Mouse (Mus musculus) liver, embryonic 14.5 days (tissue): ENCODE data around the gene Wls. TPM values are rescaled to one million over a fixed set of nuclear protein-coding genes. Genes with fewer than 3 reads are reported as not detected.

Experiments
- ATAC-seq: fragments of 200-750 bp; cut with Nextera tagmentation; 2 replicates; pipeline ENCODE4 v1.8.0; 2017; ENCODE audit warnings: moderate number of reproducible peaks, mild to moderate bottlenecking, moderate library complexity; ENCODE audit not compliant: insufficient read depth
- DNase-seq, 3 experiments: peaks; one replicate each; pipeline ENCODE4 v3.0.0-alpha.2; 2012 to 2013; ENCODE audit warnings: low read depth in 3 of 3, low spot score in 3 of 3
- H3K27ac ChIP-seq: fragments of 300-500 bp; sonication (generic); 2 replicates; pipeline ENCODE4 v1.5.1; 2014; ENCODE audit warnings: moderate library complexity, mild to moderate bottlenecking, control low read depth, inconsistent platforms
- H3K27me3 ChIP-seq: fragments of 300-500 bp; sonication (generic); 2 replicates; pipeline ENCODE4 v1.6.1; 2014; ENCODE audit warnings: mild to moderate bottlenecking, low read length, moderate library complexity; ENCODE audit not compliant: control insufficient read depth, insufficient read depth
- H3K36me3 ChIP-seq: fragments of 300-500 bp; sonication (generic); replicated peaks from 2 replicates; pipeline ENCODE4 v1.6.1; 2014; ENCODE audit warnings: low read depth; ENCODE audit not compliant: control insufficient read depth, insufficient read depth
- H3K4me1 ChIP-seq, 2 experiments: fragments of 200-500 bp in 1 of 2; fragments of 300-500 bp in 1 of 2; sonication (generic) in 1 of 2; replicated peaks; 2 replicates each; pipeline ENCODE4 v1.6.1; 2012 to 2014; ENCODE audit warnings: antibody characterized with exemption in 1 of 2, inconsistent platforms in 1 of 2, low read length in 1 of 2; ENCODE audit not compliant: control insufficient read depth in 2 of 2, insufficient read depth in 2 of 2
- H3K4me2 ChIP-seq: fragments of 300-500 bp; sonication (generic); 2 replicates; pipeline ENCODE4 v1.6.1; 2014; ENCODE audit warnings: low read depth, mild to moderate bottlenecking, control low read depth, moderate library complexity
- H3K4me3 ChIP-seq, 2 experiments: fragments of 200-500 bp in 1 of 2; fragments of 300-500 bp in 1 of 2; sonication (generic) in 1 of 2; 2 replicates each; pipeline ENCODE4 v1.5.1; 2012 to 2014; ENCODE audit warnings: low read depth in 2 of 2, low read length in 2 of 2, mild to moderate bottlenecking in 2 of 2, control low read depth in 1 of 2, inconsistent platforms in 1 of 2, moderate library complexity in 1 of 2; ENCODE audit not compliant: insufficient read depth in 1 of 2
- H3K9ac ChIP-seq: fragments of 300-500 bp; sonication (generic); replicated peaks from 2 replicates; pipeline ENCODE4 v1.6.1; 2014; ENCODE audit warnings: mild to moderate bottlenecking, control low read depth, moderate library complexity
- H3K9me3 ChIP-seq: fragments of 300-500 bp; sonication (generic); 2 replicates; pipeline ENCODE4 v1.6.1; 2016; ENCODE audit warnings: low read length, mixed read lengths; ENCODE audit not compliant: control insufficient read depth
- CTCF ChIP-seq: IDR thresholded peaks from 2 replicates; pipeline ENCODE4 v1.5.1; 2016; ENCODE audit warnings: antibody characterized with exemption, low read depth, control low read depth
- EP300 ChIP-seq: IDR thresholded peaks from 2 replicates; pipeline ENCODE4 v1.6.1; 2016; ENCODE audit warnings: antibody characterized with exemption, low read depth
- WGBS: fragments of 180-500 bp; shearing (Covaris S2); extraction: QIAGEN DNeasy Blood & Tissue Kit; methylation state at CpG from one replicate; pipeline ENCODE4 v1.1.7; 2014; ENCODE audit not compliant: insufficient replicate concordance; 5-methylcytosine and 5-hydroxymethylcytosine counted together
- polyA plus RNA-seq, 2 experiments: library from polyadenylated mRNA; depleted of rRNA in 1 of 2; stranded (reverse) in 1 of 2; unstranded in 1 of 2; fragments of >200 nt; fragmentation: Nextera tagmentation in 1 of 2; extraction: Ambion mirVana in 1 of 2; gene quantifications; 2 replicates each; pipeline versions ENCODE4 v1.2.1 to v1.2.3; 2012 to 2014

The Wls gene
- polyA plus RNA-seq, 2 experiments = 3.0 to 6.7 TPM

DNA sequence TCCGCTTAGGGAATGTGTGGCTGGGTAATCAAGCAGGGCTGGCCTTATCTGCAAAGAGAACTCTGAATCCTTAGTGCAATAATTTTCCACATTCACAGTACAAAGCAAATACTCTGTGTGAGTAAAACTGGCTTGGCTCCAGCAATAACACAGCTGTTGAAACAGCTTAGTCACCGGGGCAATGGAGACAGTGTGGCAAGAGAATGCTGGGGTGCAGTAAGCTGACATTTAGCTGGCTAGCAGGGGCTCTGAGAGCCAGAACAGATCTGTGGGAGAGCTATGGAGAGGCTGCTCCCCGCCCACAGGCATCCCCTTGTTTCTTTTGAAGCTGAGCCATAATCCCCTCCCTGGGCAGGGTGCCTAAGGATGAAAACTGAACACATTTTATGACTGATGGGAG is 45.8 kb downstream of the Wls start:
- Histone ChIP-seq H3K36me3 (no peaks in the 10 kb centered on the region), H3K9me3 (no peaks in the 10 kb centered on the region), H3K9ac (no peak overlapping the region), H3K4me3 (no peak overlapping the region), H3K4me1 (no peaks in the 10 kb centered on the region; a peak in 1 of 4 replicates), H3K27me3 (no peaks in the 10 kb centered on the region), H3K4me2 (no peak overlapping the region), H3K27ac (no peak overlapping the region)
- DNase-seq (no peak), ATAC-seq (no peak)
- WGBS = 50% methylated on average over 3 of the region's 3 CpGs
- TF ChIP-seq CTCF (no peak), EP300 (no peak)

DNA sequence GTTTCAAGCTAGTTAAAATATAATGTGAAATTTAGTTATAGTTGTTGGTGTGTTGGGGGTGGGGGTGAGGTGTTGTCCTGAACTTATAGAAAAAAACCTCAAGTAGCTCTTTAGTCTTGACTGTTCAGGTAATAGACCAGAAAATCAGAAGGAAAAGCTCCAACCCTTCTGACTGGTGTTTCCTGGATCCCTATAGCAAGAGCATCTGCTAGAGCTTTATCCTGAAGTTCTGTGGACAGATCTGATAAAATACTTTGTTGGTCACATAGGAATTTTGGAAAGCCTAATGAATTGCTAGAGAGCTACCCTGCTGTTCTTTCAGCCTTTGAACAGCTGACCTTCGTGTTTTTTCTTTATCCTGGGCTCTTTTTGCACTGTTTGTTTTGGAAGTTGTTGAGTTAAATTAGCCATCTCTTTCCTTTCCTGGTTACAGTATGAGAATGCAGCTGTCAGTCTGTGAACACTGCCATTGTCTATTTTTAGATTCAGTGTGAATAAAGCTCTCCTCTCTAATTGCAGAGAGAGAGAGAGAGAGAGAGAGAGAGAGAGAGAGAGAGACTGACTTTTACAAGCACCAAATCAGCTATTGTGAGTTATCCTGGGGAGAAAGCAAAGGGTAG is 46.4 kb downstream of the Wls start:
- Histone ChIP-seq H3K4me3 (no peak overlapping the region), H3K9me3 (no peaks in the 10 kb centered on the region), H3K9ac (no peak overlapping the region), H3K27ac (no peak overlapping the region), H3K27me3 (no peaks in the 10 kb centered on the region), H3K4me2 (no peak overlapping the region), H3K4me1 (no peaks in the 10 kb centered on the region; a peak in 1 of 4 replicates), H3K36me3 (no peaks in the 10 kb centered on the region)
- DNase-seq (no peak), ATAC-seq (no peak)
- WGBS = 30% methylated on average over 1 of the region's 1 CpGs
- TF ChIP-seq EP300 = no peak
- TF ChIP-seq CTCF = no peak

DNA sequence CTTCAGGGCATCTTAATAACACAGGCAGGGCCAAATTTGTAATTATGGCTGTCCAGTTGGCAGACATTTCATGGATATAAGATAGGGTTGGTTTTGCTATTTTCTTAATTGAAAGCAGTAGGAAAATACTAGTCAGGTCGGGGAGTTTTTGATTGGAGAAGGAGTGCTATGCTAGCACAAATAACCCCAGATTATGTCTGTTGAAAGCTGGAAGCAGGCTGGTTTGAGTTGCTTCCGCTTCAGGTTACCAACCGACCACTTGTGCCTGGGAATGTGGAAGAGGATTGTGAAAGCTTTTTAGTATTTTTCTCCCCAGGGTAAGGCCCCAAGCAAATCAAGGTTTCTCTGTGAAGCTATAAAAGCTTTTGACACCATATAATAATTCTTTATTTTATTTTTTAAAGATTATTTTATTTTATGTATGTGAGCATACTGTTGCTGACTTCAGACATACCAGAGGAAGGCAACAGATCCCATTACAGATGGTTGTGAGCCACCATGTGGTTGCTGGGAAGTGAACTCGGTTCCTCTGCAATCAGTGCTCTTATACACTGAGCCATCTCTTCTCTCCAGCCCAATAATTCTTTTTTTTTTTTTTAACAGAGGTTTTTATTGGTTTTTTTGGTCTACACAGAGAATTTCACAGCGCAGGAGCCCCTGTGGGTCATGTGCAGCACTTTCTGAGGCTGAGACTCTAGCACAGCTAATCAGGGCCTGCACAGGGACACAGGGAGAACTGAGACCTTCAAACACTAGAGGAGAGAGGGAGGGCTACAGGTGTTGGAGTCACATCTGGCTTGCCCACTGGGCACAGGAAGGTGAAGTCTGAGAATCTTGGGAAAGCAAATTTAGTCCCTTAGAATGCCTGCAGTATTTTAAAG is 50.9 kb downstream of the Wls start:
- no peaks in the 10 kb centered on the region for H3K36me3 ChIP-seq
- no peaks in the 10 kb centered on the region for H3K9me3 ChIP-seq
- H3K27ac ChIP-seq = no peak overlapping the region
- no peaks in the 10 kb centered on the region for H3K4me1 ChIP-seq
- ATAC-seq = no peak
- DNase-seq = no peak
- TF ChIP-seq CTCF (no peak), EP300 (no peak)
- no peak overlapping the region for H3K4me2 ChIP-seq
- no peak overlapping the region for H3K9ac ChIP-seq
- no peak overlapping the region for H3K4me3 ChIP-seq
- 51% methylated on average over 5 of the region's 5 CpGs for WGBS
- H3K27me3 ChIP-seq = no peaks in the 10 kb centered on the region

DNA sequence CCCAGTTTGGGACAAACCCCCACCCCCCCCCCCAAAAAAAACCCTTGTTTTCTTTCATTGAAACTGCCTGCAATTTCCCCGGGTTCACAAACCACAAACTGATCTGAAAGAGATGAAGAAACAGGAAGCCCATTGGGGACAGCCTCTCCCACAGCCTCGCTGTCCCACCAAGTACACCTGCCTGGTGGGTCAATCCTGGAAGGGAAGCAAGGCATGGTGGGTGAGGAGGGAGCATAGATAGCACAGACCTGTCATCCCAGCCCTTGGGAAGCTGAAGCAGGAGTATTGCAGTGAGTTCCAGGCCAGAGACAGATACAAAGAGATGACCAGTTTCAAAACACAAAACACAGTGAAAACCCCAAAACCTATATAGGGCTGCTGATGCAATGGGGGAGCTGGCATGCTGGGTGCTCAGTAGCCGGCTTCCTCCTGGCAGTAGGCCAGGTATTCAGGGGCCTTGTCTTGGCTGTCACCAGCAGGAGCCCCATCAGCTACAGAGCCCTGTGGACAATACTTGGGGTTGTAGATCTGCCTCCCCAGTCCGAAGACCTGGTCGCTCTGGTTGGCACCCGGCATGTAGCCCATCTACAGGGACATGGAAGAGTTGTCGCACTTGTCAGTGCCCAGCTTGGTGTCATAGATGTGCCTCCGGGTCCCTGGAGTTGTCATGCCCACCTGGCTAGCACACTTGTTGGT is 51.7 kb downstream of the Wls start:
- Histone ChIP-seq H3K27ac (no peak overlapping the region), H3K4me2 (no peak overlapping the region), H3K9ac (no peak overlapping the region), H3K9me3 (no peaks in the 10 kb centered on the region), H3K4me1 (no peaks in the 10 kb centered on the region), H3K27me3 (no peaks in the 10 kb centered on the region), H3K4me3 (no peak overlapping the region), H3K36me3 (no peaks in the 10 kb centered on the region)
- no peak for DNase-seq
- WGBS = 60% methylated on average over 8 of the region's 8 CpGs
- TF ChIP-seq CTCF (no peak), EP300 (no peak)
- 0 out of 2 replicates have a peak, but pooled peaks have one; percentile 18 for ATAC-seq

DNA sequence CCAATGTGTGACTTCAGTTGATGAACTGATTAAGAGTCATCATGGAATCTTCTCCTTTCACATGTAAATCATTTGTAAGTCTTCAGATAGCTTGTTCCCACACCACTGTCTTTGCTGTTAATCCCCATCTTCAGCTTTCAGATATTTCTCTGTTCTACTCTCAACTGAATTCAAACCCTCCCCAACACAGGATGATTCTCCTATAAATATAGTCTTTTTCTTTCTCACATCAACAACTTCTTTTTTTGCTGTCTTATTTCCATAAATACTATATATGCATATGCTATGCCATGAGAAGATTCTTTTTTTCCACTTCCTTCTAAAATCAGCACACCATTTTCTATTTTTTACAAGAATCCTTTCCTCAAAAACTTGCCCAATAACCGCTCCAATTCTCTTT is 67.9 kb downstream of the Wls start:
- H3K27me3 ChIP-seq = no peaks in the 10 kb centered on the region
- H3K36me3 ChIP-seq = no peaks in the 10 kb centered on the region
- ATAC-seq (no peak), DNase-seq (no peak)
- H3K27ac ChIP-seq = no peak overlapping the region
- no peak overlapping the region for H3K4me2 ChIP-seq
- 82% methylated on average over 1 of the region's 1 CpGs for WGBS
- H3K4me3 ChIP-seq = no peak overlapping the region
- TF ChIP-seq EP300 (no peak), CTCF (no peak)
- H3K9ac ChIP-seq = no peak overlapping the region
- H3K9me3 ChIP-seq = no peaks in the 10 kb centered on the region
- no peaks in the 10 kb centered on the region for H3K4me1 ChIP-seq
